Mouse (Mus musculus): ENCODE measurements around the gene Hectd4.

DNA sequence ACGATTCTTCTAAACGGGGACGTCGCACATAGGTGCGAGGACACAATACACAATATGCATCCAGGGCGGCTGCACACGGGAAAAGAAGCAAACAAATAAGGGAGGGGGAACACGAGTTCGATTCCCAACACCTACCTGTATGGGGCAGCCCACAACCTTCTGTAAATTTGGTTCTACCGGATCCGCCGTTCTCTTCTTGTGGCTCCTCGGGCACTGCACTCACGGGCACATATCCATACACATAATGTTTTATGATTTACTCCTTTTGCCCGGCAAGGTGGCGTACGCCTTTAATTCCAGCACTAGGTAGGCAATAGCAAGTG, 28.5 kb upstream of the Hectd4 start:
- TF ChIP-seq POLR2A (IDR thresholded peaks at IDR 0.05; ENCODE audit: low read depth, low read length) (no peak), MAFK (IDR thresholded peaks at IDR 0.05; ENCODE audit: insufficient replicate concordance, low read length) (no peak), CTCF (conservative IDR thresholded peaks at IDR 0.05 in 1 of 2, IDR thresholded peaks at IDR 0.05 in 1 of 2; ENCODE audit: low read depth in 2 of 2, low read length in 2 of 2) (no peak), ETS1 (conservative IDR thresholded peaks at IDR 0.05; ENCODE audit: low read depth, low read length) (no peak), CHD2 (IDR thresholded peaks at IDR 0.05; ENCODE audit: low read length) (no peak), MEF2A (IDR thresholded peaks at IDR 0.05; ENCODE audit: borderline replicate concordance, low read depth, low read length) (no peak), JUN (IDR thresholded peaks at IDR 0.05; ENCODE audit: insufficient read depth, low read depth, low read length) (no peak), MXI1 (IDR thresholded peaks at IDR 0.05; ENCODE audit: low read depth, low read length) (no peak)
